Mouse (Mus musculus) ovary, postnatal 10 days (tissue): ENCODE results near the gene Nalcn.
"Not testable (repeated sequence)": the region's sequence is repeated elsewhere in the genome, so short reads cannot be mapped to it uniquely, and the experiment has no call there.

Experiments used
- DNase-seq: peaks from one replicate; pipeline ENCODE4 v3.0.0; 2022; ENCODE audit warnings: low spot score

Gene Nalcn

DNA sequence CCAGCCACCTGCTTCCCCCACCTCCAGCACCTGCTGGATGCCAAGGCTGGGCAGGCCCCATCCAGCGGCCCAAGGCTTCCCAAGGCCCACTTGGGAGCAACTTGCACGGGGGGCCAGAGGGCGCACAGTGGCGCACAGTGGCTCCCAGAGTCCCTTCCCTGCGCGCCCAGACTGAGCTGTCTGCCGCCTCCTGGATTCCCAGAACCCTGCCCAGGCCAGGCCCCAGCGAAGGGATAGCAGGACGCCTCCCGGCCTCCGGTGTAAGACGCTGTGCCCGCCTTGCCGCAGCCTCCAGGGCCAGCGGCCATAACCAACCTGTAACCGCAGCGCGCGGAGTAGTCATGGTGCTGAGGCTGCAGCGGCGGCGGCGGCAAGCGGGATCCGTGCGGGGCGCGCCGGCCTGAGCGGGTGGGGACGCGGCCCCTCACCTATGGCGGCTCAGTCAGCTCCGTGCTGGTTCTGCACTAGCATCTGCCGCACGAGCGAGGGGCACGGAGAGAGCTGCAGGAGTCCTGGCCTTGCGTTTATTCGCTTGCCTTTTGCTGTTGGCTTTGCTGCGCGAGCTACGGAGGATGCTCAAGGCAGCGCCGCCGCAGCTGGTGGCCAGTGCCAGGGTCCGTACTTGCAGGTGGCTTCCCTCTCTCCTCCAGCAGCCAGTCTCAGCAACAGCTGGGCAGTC, at the start of gene Nalcn:
Gene Nalcn, minus strand, starts transcription at position 644 of the 679 bp plus-strand sequence.
- DNase-seq = no peak

DNA sequence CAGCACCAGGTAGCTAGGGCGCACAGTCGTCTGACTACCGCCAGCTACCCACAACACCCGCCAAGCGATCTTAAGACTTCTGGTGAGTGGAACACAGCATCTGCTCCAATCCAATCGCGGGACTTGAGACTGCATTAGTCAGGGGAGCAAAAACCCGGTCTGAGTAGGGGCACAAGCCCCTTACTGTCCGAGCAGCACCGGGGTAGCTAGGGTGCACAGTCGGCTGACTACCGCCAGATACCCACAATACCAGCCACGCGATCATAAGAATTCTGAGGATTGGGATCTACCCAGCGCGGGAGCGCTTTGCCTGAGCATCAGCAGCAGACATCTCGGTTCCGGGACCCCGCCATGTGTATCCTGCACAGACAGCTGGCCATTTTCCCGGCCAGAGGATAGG, 44.1 kb upstream of the Nalcn start:
- not testable (repeated sequence) for DNase-seq

DNA sequence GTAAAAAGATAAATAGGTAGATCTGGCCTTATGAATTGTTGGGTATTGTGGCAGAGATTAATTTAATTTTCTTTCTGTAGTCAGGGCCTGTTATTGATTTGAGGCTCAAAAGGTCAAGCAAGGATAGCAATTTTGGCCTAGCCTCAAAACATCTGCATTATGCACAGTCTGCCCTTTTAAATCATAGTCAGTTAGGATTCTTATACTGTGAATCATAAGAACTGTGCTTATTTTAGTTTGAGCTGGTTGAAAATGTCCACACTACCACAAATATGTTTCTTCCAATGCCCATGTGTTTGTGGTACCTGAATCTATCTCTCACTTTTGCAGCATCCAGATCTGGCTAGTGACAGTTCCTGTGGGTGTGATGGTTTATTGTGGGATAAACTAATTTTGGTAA, 37.5 kb upstream of the Nalcn start:
- no peak for DNase-seq

DNA sequence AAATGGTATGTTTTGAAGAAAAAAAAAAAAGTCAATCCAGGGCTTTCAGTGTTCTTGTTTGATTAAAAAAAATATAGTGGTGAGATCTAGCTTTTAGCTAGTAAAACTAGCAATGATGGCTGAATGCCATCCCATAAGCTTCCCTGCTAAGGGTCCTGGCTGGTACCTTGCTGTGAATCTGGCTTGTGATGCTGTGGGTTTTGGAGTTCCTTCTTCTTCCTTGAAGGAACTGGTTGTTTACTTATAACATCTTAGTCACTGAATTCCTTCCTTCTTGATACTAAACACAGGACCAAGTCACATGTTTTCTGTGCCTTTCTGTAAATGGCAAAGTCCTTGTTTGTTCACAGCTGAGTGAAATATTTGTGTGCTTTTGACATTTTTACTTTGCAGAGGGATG, 36.3 kb upstream of the Nalcn start:
- no peak for DNase-seq

DNA sequence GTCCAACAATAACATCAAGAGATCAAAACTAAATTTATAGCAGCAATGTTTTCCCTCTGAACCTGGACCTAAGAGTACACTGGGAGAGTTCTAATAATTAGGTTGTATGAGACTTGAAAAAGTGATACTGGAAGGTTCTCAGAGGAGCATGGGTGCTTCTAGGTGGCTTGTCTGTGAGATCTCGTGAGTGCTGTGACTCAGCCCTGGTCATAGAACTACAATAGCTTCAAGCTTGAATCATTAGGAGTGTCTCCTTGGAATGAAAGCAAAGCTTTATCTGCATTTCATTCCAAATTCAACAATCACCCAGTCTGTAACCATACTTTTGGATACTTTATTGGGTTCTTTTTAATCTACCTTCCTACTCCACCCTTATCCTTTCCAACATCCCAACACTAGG, 35.4 kb upstream of the Nalcn start:
- DNase-seq = no peak

DNA sequence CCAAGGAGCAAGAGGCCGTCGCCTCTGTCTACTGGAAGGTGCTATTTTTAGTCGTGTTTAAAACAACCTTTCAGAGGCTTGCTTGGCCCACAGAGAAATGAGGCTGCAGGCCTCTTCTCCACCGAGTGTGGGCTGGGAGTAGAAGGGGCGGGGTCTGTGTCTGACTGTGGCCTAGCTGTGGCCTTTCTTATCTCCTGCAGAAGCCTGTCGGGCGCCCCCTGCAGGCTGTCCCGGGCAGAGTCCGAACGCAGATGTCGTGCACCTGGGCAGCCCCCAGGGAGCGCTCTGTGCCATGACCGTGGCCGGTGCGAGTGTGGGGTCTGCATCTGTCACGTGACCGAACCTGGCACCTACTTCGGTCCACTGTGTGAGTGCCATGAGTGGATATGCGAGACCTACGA, 34.1 kb upstream of the Nalcn start:
- no peak for DNase-seq

DNA sequence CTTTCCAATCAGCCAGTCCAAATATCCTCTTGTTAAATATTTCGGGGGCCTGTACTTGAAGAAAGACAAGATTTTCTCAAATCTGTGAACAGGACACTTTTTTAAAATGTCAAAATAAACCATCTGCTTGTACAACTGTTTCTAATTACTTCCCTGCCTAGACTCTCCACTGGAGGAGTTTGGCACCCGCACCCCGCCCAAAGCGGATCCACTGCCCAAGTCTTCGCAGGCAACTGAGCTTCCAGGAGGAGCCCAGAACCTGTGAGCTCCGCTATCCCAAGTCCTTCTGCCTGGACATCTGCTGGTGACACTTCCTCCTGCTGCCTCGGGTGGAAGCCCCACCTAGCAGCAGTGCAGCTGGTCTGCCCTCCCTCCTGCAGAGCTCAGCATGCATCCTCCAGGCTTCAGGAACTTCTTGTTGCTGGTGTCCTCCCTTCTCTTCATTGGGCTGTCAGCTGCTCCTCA, 33.0 kb upstream of the Nalcn start, which contains the start of gene Itgbl1:
Gene Itgbl1, plus strand, starts transcription at position 51 of the 465 bp plus-strand sequence.
- DNase-seq = no peak

DNA sequence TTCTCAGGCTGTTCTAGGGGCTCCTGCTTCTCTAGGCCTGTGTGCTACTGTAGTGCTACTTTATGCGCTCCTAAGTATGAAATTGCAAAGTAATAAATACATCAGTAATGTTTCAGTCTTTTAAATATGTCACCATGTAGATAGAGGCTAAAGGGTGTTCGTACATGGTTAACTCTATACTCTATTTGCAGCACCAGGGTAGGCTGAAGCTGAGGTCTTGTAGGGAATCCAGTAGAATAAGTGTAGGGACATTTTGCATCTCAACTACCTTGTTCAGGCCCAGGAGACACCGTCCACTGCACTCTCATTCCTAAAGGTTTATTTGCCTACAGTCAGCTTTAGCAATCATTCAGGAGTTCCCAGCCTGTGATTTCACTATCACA, 227 bp upstream of the Nalcn start:
- no peak for DNase-seq

DNA sequence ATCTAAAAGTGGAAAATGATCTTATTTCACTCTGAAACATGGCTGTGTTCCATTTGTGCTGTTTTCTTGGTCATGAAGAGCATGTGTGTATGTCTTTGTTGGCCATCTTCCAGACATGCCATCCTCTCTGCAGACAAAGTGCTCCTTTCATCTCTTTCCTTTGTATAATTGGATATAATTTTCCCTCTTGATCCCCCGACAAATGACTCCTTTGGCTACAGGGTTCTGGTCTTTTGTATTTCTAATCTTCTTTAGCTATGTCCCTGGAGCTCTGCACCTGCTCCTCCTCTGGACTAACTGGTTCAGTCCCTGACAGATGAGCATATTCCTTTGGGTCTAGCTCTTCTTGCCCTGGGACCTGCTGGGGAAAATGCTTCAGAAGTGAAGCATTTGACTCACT, 4.0 kb downstream of the Nalcn start:
- DNase-seq = no peak

DNA sequence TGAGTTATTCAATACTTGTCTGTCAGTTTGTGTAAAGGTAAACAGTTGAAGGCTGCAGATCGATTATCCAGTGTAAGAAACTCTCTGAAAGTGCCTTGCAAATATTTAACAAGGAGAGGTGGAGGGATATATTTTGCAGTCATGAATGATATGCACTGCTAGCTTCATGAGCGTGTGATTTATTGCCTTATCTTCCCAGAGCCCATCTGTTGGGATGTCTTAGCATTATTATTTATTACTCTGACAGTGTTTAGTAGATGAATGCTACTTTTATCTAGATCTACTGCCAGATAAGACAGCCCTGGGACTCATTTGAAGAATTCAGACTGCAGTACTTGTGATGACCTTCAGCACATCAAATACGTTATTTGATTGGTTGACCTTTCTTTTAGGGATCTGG, 31.7 kb downstream of the Nalcn start:
- no peak for DNase-seq

DNA sequence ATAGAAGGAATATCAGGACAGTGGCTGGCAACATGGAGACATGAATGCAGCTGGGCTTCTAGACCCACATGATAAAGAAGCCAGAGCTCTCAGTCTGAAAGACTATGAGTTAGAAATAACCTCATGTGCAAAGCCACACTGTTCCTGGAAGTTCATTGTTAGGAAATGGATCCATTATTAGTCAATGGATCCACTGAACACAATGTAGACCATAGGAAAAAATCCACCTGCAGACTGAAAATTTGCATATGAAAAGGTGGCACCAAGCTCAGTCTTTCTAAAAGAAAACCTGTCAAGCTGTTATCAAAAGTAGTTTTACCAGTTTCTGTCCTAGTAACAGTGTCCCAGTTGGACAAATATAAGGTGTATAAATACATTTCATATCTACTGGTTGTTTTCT, 39.5 kb downstream of the Nalcn start:
- DNase-seq = no peak

DNA sequence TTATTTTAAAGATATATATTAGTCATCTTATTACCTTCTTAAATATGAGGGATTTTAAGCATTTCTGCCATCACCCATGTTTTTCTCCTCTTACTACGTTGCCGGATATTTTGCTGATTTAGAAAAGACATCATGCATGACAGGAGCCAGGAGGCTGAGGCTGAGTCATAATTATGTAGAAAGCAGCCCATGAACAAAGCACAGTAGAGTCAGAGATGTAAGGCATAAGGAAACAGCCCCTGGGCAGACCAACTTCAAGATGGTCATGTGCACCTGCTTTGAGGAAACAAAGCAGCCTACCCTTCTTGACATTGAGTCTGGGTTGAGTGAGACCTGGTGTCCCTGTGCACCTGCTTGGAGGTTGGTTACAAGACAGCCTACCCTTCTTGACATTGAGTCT, 44.5 kb downstream of the Nalcn start:
- no peak for DNase-seq

DNA sequence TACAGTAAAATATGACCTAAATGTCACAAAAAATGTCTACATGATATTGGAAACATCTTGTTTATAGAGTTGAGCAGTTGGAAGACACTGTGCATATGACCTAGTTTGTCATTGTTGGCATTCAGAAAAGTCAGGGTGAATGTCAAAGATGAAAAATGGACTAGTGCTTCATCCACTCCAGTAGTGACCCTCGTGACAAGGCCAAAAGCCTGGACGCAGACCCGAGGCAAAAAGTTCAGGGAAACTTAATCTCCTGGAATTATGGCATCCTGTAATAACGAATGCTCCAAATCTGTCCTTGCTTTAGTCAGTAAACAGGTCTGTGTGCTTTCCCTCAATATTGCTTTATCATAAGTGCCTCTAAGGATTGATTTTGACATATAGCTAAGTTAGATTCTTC, 51.6 kb downstream of the Nalcn start:
- DNase-seq = no peak

DNA sequence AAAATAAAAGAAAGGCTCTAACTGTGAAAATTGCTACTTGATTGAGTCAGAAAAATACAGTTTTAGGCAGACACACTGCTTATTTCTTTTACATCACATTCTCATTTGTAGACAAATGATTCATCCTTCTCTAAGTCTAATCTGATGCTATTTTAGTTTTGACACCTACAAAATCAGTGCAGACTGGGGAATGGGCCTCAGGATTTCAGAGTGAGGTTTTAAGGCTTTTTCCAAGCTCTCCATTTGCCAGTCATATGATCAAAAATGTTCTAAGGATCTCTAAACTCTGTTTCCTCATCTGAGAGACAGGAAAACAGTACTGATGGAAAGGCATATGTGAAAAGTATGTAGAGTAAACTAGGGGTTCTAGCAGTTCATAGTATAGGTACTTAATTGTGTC, 52.0 kb downstream of the Nalcn start:
- no peak for DNase-seq

DNA sequence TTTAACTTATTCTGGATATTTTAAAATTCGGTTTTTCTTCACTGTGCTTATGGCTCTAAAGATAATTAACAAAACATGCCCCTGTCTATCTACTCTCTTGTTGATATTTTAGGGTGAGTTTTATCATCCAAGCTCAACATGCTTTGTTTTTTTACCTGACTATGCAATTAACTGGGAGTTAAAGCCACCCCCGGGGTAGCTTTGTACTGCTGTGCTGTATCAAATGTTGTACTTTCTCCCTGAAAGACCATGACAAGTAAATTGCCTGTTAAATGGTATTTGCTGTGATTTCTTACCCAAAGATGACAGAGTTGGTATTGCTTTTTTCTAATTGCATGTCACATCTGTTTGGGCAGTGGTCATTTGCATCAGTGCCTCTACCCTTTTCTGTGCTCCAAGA, 60.3 kb downstream of the Nalcn start:
- DNase-seq = no peak

DNA sequence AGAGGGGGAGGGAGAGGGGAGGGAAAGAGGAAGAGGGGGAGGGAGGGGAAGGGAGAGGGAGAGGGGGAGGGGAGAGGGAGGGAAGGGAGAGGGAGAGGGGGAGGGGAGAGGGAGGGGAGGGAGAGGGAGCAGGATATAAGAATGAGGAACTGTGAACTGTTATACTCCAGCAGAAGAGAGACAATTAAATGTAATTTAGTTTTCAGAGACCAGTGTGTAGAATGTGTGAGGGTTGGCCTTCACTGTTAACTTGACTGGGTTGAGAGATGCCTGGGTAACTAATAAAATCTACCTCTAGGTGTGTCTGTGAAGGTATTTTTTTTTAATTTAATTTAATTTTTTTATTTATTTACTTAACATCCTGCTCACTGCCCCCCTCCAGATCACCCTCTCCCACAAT, 71.4 kb downstream of the Nalcn start:
- DNase-seq = no peak

DNA sequence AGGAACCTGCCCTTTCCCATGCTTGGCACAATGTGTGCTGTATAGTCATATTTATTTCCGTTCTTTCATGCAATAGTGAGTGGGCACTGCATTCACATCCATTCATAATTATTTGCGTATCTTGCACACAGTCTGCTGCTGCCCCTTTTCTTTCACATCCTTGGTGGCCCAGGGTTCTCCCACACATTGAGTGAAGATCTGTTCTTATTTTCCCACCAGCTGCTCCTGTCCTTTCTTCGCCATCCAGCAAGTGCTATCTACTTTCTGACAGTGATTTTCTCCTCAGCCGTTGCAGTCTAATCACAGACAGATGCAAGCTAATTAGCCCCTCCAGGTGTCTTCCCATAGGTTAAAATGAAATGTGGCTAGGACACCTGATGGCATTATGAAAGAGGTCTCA, 72.0 kb downstream of the Nalcn start:
- DNase-seq = no peak

DNA sequence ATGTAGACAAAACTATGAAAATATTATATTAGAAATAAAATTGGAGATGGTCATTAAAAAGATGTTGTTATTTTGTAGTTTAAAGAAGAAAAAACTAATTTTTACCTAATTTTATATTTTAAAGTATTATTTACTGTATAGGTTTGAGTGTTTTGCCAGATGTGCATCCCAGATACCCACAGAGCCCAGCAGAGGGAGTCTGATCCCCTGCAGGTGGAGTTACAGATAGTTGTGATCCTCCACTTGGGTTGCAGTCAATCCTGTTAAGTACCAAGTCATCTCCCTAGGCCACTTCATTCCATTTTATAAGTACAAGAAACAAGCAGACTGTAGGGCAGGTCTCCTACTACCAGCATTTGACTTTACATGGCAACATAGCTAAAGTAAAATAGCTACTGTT, 84.6 kb downstream of the Nalcn start:
- no peak for DNase-seq

DNA sequence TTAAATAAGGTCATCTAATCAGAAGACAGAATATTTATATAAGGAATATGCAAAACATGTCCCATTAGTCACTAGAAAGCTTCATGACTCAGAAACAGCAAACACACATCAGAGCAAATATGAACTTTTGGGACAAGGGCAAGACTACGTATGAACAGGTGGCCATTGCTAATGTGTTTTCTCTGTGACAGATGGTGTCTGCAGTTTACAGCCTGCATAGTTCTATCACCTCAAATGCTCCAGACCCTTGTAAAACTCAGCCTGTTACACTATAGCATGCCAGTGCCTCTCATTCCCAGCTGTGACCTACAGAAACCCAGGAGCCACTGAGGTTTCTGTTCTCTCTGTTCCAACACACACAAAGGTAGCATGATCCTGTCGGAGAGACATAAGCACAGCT, 91.3 kb downstream of the Nalcn start:
- no peak for DNase-seq

DNA sequence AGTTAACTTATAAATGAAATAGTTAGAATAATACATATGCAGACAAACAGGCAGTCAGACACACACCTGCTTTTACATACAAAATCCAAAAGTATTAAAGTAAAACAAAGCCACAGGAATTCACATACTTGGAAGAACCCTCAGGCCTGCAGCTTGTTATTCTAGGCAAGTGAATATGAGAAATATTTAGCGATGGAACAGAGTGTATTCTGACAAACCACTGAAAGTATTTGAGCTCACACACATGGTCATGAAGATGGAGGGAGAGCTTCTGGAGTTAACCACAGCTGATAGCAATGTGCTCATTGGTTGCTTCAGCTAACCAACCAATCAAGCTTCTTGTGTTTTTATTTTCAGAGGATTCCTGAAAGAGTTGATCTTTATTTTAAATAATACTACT, 93.9 kb downstream of the Nalcn start:
- DNase-seq = no peak

DNA sequence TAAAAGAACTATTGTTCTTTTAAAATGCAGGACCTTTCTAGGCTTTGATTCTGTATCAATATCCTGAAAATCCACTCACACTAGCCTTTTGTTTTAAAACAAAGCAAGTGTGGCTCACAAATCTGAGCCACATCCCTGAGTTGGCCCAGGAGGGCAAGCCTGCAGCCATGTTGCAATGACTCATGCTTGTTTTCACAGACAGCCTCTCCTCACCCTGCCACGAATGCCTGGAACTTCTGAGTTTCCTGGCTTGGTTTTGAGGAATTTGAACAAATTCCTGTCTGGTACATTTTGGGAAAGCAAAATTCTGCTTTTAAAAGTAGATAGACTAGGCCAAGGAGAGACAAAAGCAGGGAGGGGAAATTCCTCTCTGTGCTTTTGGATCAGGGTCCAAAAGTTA, 95.7 kb downstream of the Nalcn start:
- no peak for DNase-seq

DNA sequence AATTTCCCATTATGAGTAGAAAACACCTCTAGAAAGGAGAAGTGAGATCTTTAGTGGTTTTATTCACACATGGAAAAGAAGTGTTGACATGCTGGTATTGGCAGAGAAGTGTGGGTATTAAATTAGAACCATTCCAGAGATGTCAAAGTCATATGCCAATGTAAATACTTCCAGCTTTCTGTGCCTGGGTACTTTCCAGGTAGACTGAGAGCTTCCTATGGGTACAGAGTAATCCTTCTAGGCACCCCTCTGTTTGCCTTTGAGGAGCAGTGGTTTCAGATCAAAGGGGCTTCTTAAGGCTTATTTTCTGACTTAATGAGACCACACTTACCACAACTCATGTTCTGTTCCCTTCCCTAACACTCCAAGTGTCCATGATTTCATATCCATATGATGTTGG, 97.8 kb downstream of the Nalcn start:
- DNase-seq = no peak

DNA sequence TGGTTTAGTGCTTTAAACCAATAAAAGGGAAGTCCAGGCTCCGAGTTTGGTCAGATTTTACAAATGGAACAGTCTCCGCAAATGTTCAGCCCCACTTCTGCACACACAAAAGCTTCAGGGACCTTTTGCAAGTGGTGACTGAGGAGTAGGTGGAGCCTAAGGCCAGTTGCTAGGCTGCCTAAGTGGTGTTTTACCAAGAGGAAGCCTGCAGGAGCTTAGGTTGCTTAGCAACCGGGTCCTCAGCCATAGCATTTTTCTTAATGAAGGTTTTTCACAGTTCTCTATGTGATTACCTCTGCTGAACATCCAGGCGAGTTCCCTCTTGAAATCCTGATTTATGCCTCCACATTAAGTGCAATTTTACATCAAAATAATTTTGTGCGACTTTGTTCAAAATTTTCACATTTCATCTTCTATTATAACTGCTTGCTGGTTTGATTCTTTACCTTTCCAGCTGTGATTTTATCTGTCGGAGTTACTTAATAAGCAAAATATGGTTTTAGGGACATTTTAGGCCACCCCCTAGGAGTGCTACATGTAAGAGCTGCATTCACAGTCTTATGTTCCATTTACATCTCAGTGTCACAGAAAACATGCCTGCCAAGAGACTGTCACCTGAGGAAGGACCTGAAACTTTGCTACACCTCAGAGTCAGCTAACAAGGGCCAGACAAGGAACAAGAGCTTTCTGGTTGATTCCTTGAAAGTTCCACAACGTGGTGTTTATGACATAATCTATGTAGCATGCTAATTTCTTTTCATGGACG, 113.4 kb downstream of the Nalcn start:
- DNase-seq = no peak

DNA sequence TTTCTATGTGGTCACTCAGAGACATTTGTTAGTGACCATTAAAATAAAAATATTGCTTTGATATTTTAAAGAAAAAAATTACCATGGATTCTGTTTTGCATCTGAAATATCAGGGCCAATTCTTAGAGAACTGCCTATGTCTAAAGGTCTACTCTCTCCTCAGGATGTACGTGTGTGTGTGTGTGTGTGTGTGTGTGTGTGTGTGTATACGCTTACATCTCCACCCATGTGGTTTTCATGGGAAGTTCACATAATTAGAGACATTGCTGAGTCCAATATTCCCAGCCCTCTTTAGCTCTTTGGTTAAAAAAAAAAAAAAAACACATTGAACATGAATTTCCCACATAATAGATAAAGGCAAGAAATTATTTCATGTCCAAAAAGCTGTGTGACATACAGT, 114.0 kb downstream of the Nalcn start:
- no peak for DNase-seq
